ENCODE assay signal across 31 mouse cellular contexts in genomic region chr17:63421864-63422263, GRCm38 (mm10).
DNase-seq lines count a peak whose midpoint lies in the region; ATAC-seq and TF ChIP-seq lines count a peak whose summit lies in the region.
"Had no signal": no experiment of that assay in that cellular context is flagged by ENCODE, and none has a peak within 500 bp of the region (broad histone marks: within the 10 kb centered on the region; RNA-seq: fewer than 3 reads in every experiment).

No protein-coding gene starts in this region.

- peak; percentile 80 for ATAC-seq in megakaryocyte, adult 5-6 weeks (ENCODE audit: poor library complexity, severe bottlenecking)
- ATAC-seq: hindbrain, embryonic 16.5 days; midbrain, embryonic 15.5 days had no signal

- DNase-seq in heart, adult 11 months, result peak; percentile 24
- DNase-seq in heart, adult 9 months (ENCODE audit: low spot score in 2 of 2), result no peak
- DNase-seq in A20 (ENCODE audit: low read depth, low spot score) (peak; percentile 77), MEL-GATA-1-ER (ENCODE audit: extremely low read depth, low read depth) (peak; percentile 51)
- DNase-seq in gastrocnemius, adult 2 months, result no peak
- no peak for DNase-seq in embryo, embryonic 9.5 days (ENCODE audit: extremely low spot score)
- DNase-seq in layer of hippocampus, adult 18-20 months (ENCODE audit: low spot score in 2 of 2), result no peak
- DNase-seq: adrenal gland, postnatal 14 days; cerebellum, adult 11-12 months; cerebellum, postnatal 10 days; forebrain, postnatal 0 days; gastrocnemius, postnatal 14 days; heart, adult 18-20 months; heart, postnatal 10 days; kidney, adult 18-20 months; kidney, postnatal 4 days; liver; right cerebral cortex, adult 18-20 months; thymus, postnatal 14 days had no signal

- no peak overlapping the region for H3K4me3 ChIP-seq in gastrocnemius, adult 2 months
- H3K4me3 ChIP-seq: embryonic facial prominence, embryonic 10.5 days; embryonic facial prominence, embryonic 15.5 days; forebrain, embryonic 12.5 days; heart, embryonic 13.5 days; hindbrain, embryonic 10.5 days; liver, embryonic 15.5 days; midbrain, embryonic 10.5 days; midbrain, embryonic 15.5 days had no signal

- intact Hi-C loops in gastrocnemius, adult 2 months (cut with DNase I), result no loop called here

- H3K27ac ChIP-seq in gastrocnemius, adult 2 months, result no peak overlapping the region
- H3K27ac ChIP-seq: embryonic facial prominence, embryonic 10.5 days; embryonic facial prominence, embryonic 15.5 days; forebrain, embryonic 12.5 days; heart, embryonic 13.5 days; hindbrain, embryonic 10.5 days; kidney, postnatal 0 days; liver, embryonic 15.5 days; macrophage; midbrain, embryonic 10.5 days; midbrain, embryonic 15.5 days had no signal

- no peak for TF ChIP-seq CTCF in gastrocnemius, adult 2 months (IDR thresholded peaks at IDR 0.05)

Comparison
In these comparisons a context has a peak if more than half of its experiments do, and no peak if none do; other contexts are left out.
1. DNase-seq: peak in heart, adult 11 months (single experiment), A20 (single experiment) and MEL-GATA-1-ER (single experiment); none in heart, adult 9 months (0 of 2), gastrocnemius, adult 2 months (single experiment), embryo, embryonic 9.5 days (single experiment) and layer of hippocampus, adult 18-20 months (0 of 2).